Mouse (Mus musculus): ENCODE data around the gene Srgap1. TPM values are rescaled to one million over a fixed set of nuclear protein-coding genes. Genes with fewer than 3 reads are reported as not detected.

Srgap1 gene
- 7.8 and 9.0 TPM in 2 replicates for polyA plus RNA-seq (2012; rRNA removed)

GRCm38 (mm10) chr10:122046904-122047726 is at the start of gene Srgap1:
Srgap1 (minus strand) TSS chr10:122047315.

DNA sequence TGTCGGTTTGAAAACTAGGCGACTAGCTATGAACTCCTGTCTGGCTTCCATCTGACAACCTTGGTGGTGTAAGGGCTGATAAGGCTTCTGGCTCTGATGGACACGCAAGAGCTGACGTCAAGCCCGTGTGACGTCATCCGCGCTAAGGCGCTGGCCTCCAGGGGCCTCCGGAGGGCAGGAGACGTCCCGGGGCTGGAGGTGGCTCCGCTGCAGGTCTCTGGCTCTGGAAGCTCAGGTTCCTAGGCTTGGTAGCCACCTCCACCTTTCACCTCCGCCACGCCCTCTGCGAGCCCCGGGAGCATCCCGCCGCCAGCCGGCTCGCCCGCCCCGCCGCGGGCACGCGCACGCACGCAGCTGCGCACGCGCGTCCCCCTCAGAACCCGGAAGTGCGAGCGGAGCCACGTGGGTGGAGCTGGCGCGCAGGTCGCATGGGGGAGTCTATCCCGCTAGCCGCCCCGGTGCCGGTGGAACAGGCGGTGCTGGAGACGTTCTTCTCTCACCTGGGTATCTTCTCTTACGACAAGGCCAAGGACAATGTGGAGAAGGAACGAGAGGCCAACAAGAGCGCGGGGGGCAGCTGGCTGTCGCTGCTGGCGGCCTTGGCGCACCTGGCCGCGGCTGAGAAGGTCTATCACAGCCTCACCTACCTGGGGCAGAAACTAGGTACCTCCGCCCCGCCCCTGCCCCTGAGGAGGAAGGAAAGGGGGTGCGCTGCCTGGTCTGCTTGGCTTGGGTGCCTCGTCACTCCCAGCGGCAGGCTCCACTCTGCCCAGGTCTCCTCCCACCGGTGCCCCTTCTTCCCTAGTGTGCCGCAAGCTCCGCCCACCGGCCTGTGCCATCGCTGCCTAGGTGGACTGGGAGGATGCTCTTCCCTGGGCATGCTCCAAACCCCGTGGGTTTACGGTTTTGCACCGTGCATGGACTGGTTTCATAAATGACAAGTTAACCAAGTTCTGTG is 307.3 kb downstream of the Srgap1 start, which contains the start of gene BC048403:
Gene BC048403 (plus strand): TSS at position 390 of the 958 bp plus-strand sequence.

Other genes with a start within 250 kb of the Srgap1 start
- gene Rxylt1, start 50.1 kb upstream of the Srgap1 start, polyA plus RNA-seq (2012; rRNA removed) = 4.1 and 6.5 TPM in 2 replicates